Mouse (Mus musculus) cerebellum, postnatal 36 days (tissue): ENCODE measurements around the gene Olfr1258.
"Not testable (repeated sequence)": the region's sequence is repeated elsewhere in the genome, so short reads cannot be mapped to it uniquely, and the experiment has no call there.

Source experiments
- DNase-seq, 2 experiments: peaks; one replicate each; pipeline ENCODE4 v3.0.0; 2021 to 2022; ENCODE audit warnings: mixed read lengths in 2 of 2

Olfr1258 gene

DNA sequence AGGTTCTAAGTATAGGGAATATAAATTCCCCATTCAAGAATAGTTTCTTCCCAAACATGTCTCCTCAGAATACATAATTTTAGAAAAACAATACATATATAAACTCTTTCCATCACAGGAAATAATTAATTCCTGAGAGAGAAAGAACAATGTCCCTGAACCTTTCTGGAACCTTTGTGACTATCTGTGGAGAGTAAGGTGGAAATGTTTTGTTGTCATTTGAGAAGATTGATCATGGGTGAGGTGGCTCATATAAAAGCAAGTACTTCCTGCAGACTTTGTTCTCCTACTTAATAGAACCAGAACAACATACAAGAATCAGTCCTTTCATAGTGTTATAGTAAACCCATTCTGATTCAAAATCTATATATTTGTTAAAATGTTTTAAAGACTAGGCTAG lies at the start of gene Olfr1258:
Gene Olfr1258, plus strand, starts transcription at position 301 of the 400 bp plus-strand sequence.
- no peak for DNase-seq

- no peak for DNase-seq
These were observed 49.0 kb upstream of the Olfr1258 start, which contains the start of gene Olfr1257 for GRCm38 (mm10) chr2:89878137-89878536. Olfr1257 (plus strand) TSS chr2:89878437.

DNA sequence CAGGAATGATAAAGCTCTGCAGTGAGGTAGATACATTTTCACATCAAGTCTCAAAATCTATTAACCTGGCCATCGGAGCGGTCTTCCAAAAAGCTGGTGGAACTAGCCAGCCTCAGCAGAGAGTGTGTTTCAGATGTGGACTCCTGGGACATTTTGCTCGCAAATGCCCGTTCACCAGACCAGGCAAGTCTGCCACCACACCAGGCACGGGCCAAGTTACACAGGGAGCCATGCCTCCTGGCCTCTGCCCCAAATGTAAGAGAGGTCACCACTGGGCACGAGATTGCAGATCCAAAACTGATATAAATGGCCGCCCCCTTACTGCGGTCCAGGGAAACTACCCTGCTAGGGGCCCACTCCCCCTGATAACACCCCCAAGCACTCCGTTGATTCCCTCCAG lies 14.5 kb upstream of the Olfr1258 start:
- not testable (repeated sequence) for DNase-seq

GRCm38 (mm10) chr2:89948564-89948963 lies 21.5 kb downstream of the Olfr1258 start, which contains the start of gene Olfr1259:
Olfr1259 (minus strand) TSS chr2:89948664.
- no peak for DNase-seq

DNA sequence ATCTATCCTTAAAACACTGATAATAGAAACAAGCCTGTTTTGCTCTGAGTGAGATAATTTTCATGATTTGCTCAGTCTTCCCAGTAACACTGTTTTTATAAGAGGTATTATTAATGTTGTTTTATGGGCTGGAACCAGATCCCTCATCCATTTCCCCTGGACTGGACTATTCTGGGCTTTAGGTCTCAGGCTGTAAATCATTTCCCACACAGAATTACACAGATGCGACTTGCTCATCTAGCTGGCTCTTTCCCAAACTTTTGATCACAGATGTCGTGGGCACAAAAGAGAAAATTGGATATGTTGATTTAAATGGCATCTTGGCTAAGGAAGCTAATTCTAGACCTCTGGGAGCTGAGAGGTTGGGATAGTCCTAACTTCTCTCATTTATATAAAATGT lies 47.1 kb downstream of the Olfr1258 start, which contains the start of gene Olfr1260:
Gene Olfr1260, plus strand, starts transcription at position 157 of the 400 bp plus-strand sequence.
- DNase-seq = no peak

DNA sequence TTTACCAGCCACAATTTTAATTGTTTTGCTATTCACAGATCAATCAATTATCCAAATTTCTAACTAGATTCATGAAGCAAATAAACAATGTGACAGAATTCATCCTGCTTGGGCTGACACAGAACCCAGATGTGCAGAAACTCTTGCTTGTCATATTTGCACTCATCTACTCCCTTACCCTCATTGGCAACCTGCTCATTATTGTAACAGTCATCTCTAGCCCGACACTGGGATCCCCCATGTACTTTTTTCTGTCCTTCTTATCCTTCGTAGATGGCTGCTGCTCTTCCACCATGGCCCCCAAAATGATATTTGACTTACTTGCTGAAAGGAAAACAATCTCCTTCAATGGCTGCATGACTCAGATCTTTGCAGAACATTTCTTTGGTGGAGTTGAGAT lies 50.6 kb downstream of the Olfr1258 start:
- DNase-seq = no peak
